Mouse (Mus musculus): ENCODE results near the gene Alg5. TPM values are rescaled to one million over a fixed set of nuclear protein-coding genes. Genes with fewer than 3 reads are reported as not detected.
"Not testable (repeated sequence)": the region's sequence is repeated elsewhere in the genome, so short reads cannot be mapped to it uniquely, and the experiment has no call there.

The Alg5 gene
- polyA plus RNA-seq, 1 experiment from 2014 or later: 51.3 TPM

DNA sequence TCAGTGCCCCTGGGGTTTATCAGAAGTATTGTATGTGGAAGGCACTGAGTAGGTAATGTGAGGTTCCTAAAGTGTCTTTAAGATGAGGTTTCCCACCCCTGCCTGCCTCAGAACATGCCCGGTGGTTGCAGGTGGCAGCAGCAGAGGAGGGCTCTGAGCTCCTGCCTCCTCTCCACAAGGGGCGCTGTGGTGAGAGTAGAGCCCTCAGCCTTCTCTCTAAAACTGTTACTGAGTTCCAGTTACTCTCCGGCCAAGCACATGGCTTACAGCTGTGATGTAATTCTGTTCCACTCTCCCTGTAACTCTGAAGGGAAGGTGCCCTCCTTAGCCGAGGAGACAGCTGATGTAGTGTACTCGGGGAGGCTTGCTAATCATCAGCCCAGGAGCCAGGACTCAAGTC, 10.5 kb downstream of the Alg5 start:
- Histone ChIP-seq H3K9ac (no peak overlapping the region), H3K4me3 (no peak overlapping the region), H3K9me3 (no peaks in the 10 kb centered on the region), H3K4me1 (no peaks in the 10 kb centered on the region), H3K4me2 (no peak overlapping the region), H3K27ac (no peak overlapping the region), H3K36me3 (peaks cover 100% of the 10 kb centered on the region), H3K27me3 (no peaks in the 10 kb centered on the region)
- 56% methylated on average over 5 of the region's 5 CpGs for WGBS
- ATAC-seq (ENCODE audit: insufficient number of reproducible peaks, insufficient read depth, low FRiP score, low TSS enrichment, low read depth): no peak

DNA sequence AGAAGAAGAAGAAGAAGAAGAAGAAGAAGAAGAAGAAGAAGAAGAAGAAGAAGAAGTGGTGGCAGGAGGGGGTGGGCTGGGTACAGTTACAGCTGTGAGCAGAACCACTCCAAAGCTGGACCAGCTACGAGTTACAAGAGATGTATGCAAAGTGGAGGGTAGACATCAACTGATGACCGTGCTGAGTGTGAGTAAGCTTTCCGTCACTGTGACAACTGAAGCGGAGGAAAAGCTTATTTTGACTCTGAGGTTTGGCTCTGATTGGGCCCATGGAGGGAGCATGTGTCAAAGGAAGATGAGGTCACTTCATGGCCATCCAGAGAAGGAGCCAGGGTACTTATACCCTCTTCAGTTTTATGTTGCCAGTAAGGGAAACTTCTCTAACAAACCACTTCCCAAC, 18.1 kb downstream of the Alg5 start:
- Histone ChIP-seq H3K4me1 (peaks cover 23% of the 10 kb centered on the region), H3K27me3 (no peaks in the 10 kb centered on the region; the same call in 1 of the 2 replicates)
- 79% methylated on average over 4 of the region's 4 CpGs for WGBS

DNA sequence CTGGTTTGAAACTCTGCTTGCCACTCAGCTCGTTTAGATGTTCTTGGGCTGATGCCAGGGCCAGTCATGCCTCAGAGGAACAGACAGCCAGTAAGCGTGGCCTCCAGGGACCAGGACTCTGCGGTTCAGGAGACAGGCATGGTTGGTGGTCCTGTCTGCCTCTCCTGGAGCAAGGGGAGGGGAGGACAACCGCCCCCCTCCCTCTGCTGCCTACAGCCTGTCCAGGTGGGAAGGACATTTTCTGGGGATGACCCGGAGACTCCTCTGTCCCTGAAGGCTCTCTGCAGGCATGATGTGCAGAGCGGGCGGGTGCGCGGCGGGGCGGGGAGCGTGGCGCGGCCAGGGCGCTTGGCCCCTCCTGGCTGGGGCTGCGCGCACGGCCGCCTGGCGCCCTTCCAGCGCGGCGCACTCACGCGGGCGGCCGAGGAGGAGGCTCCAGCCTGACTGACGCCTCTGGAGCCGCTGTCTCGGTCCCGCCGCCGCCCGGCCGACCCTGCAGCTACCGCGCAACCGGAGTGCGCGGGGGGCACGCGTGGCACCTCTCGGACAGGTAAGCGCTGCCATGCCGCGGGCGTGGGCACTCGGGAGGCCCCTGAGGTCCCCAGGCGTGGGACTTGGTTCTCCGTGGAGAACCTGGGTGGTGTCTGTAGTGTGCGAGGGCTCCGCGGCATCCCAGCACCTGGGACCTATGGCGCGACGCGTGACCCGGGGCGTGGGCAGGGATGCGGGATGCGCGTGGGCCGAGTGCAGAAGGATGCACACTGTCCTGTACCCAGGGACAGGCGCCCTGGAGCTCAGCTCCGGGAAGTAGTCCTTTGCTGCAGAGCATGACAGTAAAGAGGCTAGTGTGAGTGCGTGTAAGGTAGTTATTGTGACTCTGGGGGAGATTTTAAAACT, 20.1 kb downstream of the Alg5 start, which contains the start of gene Smad9:
TSS of gene Smad9 (plus strand) at position 438 of the 897 bp plus-strand sequence.
- WGBS: under 1% methylated on average over 66 of the region's 66 CpGs
- Histone ChIP-seq H3K4me3 (peak within 1 kb of the TSS; percentile 72), H3K4me2 (peak within 1 kb of the TSS; percentile 96), H3K4me1 (peaks cover 30% of the 10 kb centered on the region), H3K9ac (peak within 1 kb of the TSS; percentile 82), H3K27me3 (no peaks in the 10 kb centered on the region; the same call in 1 of the 2 replicates), H3K9me3 (no peaks in the 10 kb centered on the region), H3K36me3 (peaks cover 12% of the 10 kb centered on the region), H3K27ac (peak within 1 kb of the TSS; percentile 89)
- peak; percentile 86 for ATAC-seq (ENCODE audit: insufficient number of reproducible peaks, insufficient read depth, low FRiP score, low TSS enrichment, low read depth)

More for the DNA sequence above, 18.1 kb downstream of the Alg5 start:
- no peak overlapping the region for H3K4me3 ChIP-seq
- H3K4me2 ChIP-seq: no peak overlapping the region
- H3K36me3 ChIP-seq: peaks cover 32% of the 10 kb centered on the region
- no peak overlapping the region for H3K9ac ChIP-seq
- no peaks in the 10 kb centered on the region for H3K9me3 ChIP-seq
- no peak overlapping the region for H3K27ac ChIP-seq
- ATAC-seq (ENCODE audit: insufficient number of reproducible peaks, insufficient read depth, low FRiP score, low TSS enrichment, low read depth): no peak

DNA sequence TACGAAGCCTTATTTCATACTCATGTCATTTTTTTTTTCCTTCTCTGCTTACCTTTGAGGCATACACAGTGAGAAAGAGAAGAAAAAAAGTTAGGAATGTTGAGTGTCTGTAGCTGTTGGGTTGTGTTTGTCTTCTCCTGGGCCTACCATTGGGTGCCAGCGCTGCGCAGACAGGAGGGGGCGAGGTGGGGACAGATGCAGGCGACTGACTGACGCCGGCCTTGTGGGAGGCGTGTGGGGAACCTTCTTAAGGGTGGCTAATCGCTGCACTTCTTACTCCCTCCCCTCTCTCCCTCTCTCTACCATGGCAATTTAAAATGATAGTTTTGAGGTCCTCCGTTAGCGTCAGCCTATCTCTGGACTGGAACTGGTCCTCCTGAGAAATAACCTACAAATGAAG, 20.7 kb downstream of the Alg5 start:
- Histone ChIP-seq H3K9me3 (no peaks in the 10 kb centered on the region), H3K4me2 (peak overlapping the region; percentile 96), H3K9ac (peak overlapping the region; percentile 82), H3K36me3 (peaks cover 5% of the 10 kb centered on the region), H3K27ac (peak overlapping the region; percentile 89), H3K27me3 (no peaks in the 10 kb centered on the region; the same call in 1 of the 2 replicates), H3K4me1 (peaks cover 30% of the 10 kb centered on the region), H3K4me3 (peak overlapping the region; percentile 72)
- 1% methylated on average over 11 of the region's 11 CpGs for WGBS
- no peak for ATAC-seq (ENCODE audit: insufficient number of reproducible peaks, insufficient read depth, low FRiP score, low TSS enrichment, low read depth)

DNA sequence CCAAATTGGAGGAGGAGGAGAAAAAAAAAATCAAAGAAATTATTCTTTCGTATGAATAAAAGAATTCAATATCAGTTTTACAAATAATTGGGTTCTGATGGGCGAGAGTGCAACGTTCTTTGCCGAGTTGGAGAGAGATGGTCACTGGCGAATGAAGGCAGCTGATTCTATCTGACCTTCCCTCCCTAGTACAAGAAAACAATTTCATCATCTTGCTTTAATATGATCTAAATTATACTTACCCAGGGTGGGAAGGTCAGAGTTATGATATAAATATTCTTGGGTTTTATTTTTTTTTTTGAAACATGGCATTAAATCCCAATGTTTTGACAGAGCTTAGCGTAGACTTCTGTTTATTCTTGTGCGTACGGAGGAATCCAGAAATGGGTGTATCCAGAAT, 22.1 kb downstream of the Alg5 start:
- H3K9ac ChIP-seq: no peak overlapping the region
- peak overlapping the region; percentile 72; the same call in 1 of the 2 replicates for H3K4me3 ChIP-seq
- no peaks in the 10 kb centered on the region; the same call in 1 of the 2 replicates for H3K27me3 ChIP-seq
- no peak for ATAC-seq (ENCODE audit: insufficient number of reproducible peaks, insufficient read depth, low FRiP score, low TSS enrichment, low read depth)
- 75% methylated on average over 8 of the region's 8 CpGs for WGBS
- peak overlapping the region; percentile 96 for H3K4me2 ChIP-seq
- peaks cover 30% of the 10 kb centered on the region for H3K4me1 ChIP-seq
- H3K36me3 ChIP-seq: no peaks in the 10 kb centered on the region
- peaks cover 1% of the 10 kb centered on the region; the same call in 1 of the 2 replicates for H3K9me3 ChIP-seq
- H3K27ac ChIP-seq: no peak overlapping the region

DNA sequence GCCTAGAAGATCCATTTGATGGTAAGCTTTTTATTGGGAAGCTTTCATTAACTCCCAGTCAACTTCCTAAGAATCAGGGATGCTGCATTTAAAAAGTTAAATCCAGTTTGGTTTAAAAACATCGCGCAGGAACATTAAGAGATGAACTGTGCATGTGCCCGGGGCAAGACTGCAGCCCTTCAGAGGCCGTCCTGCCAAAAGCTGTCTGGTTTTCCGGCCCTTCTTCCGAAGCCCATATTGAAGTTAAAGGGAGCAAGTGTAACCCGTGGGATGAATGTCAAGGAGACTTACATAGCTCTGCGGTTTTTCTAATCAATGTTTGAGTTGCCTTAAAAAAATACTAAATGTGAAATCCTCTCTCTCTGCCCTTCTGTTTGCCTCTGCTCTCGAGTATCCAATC, 23.9 kb downstream of the Alg5 start:
- H3K4me3 ChIP-seq: no peak overlapping the region
- WGBS: 54% methylated on average over 9 of the region's 9 CpGs
- H3K27me3 ChIP-seq: no peaks in the 10 kb centered on the region; the same call in 1 of the 2 replicates
- H3K36me3 ChIP-seq: no peaks in the 10 kb centered on the region
- no peak overlapping the region for H3K9ac ChIP-seq
- ATAC-seq (ENCODE audit: insufficient number of reproducible peaks, insufficient read depth, low FRiP score, low TSS enrichment, low read depth): no peak
- H3K9me3 ChIP-seq: peaks cover 3% of the 10 kb centered on the region; the same call in 1 of the 2 replicates
- H3K4me1 ChIP-seq: peaks cover 30% of the 10 kb centered on the region
- no peak overlapping the region for H3K4me2 ChIP-seq
- no peak overlapping the region for H3K27ac ChIP-seq

DNA sequence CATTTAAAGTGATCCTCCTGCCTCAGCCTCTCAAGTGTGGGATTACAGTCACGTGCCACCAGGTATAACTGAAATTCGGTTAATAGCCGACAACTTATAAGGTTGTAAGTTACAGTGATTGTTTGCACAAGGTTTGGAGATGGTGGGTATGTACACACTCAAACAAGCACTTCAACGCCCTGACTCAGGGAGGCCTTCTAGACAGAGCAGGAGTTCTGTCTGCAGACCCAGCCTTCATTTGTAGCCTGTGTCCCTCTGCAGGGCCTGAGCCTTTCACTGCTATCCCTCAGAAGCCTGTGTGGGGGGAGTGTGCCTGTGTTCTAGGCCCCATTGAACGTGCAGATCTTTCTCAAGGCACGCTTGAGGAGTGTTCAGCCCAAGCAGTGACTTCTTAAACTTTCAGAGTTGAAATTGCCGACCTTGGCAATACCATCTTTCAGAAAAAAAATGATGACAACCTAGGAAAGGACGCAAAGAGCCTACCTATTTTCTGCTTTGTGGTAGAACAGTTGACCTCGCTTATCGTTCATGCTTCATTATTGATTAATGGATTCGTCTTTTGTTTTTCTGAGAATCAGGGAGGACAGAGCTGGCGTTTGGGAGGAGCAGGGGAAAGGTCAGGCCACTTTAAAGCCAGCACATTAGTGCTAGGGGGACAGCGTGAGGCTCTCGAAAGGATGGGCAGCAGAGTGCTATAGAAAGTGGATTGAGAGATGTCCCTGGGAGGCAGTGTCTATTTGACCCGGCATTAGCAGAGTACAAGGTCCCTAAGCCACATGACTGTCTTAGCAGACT, 25.2 kb downstream of the Alg5 start:
- no peak overlapping the region for H3K27ac ChIP-seq
- peaks cover 3% of the 10 kb centered on the region; the same call in 1 of the 2 replicates for H3K9me3 ChIP-seq
- H3K9ac ChIP-seq: no peak overlapping the region
- H3K27me3 ChIP-seq: no peaks in the 10 kb centered on the region; the same call in 1 of the 2 replicates
- peaks cover 24% of the 10 kb centered on the region for H3K4me1 ChIP-seq
- ATAC-seq (ENCODE audit: insufficient number of reproducible peaks, insufficient read depth, low FRiP score, low TSS enrichment, low read depth): no peak
- 76% methylated on average over 15 of the region's 15 CpGs for WGBS
- H3K4me3 ChIP-seq: no peak overlapping the region
- no peak overlapping the region for H3K4me2 ChIP-seq
- no peaks in the 10 kb centered on the region for H3K36me3 ChIP-seq

DNA sequence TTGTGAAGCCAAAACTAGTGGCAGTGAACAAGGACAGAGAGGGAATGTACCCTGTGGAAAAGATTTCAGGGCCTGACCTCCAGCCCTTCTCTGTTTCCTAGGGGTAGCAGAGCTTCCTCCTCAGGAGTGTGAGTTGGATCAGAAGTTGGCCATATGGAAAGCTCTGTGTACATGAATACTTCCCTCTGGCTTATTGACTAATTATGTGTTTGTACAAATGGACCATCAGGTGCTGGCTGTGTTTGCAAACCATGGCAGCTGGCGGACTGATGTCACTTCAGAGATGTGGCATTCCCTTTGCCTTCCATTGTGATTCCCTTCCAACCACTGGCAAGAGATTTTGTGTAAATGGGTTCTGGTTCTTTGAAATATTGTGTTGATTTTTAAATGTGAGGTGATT, 25.9 kb downstream of the Alg5 start:
- H3K4me3 ChIP-seq: no peak overlapping the region
- H3K27ac ChIP-seq: no peak overlapping the region
- H3K9ac ChIP-seq: no peak overlapping the region
- no peak for ATAC-seq (ENCODE audit: insufficient number of reproducible peaks, insufficient read depth, low FRiP score, low TSS enrichment, low read depth)
- H3K27me3 ChIP-seq: no peaks in the 10 kb centered on the region
- H3K4me2 ChIP-seq: no peak overlapping the region
- peaks cover 3% of the 10 kb centered on the region; the same call in 1 of the 2 replicates for H3K9me3 ChIP-seq
- 82% methylated on average over 1 of the region's 1 CpGs for WGBS
- no peaks in the 10 kb centered on the region for H3K36me3 ChIP-seq
- peaks cover 18% of the 10 kb centered on the region for H3K4me1 ChIP-seq

DNA sequence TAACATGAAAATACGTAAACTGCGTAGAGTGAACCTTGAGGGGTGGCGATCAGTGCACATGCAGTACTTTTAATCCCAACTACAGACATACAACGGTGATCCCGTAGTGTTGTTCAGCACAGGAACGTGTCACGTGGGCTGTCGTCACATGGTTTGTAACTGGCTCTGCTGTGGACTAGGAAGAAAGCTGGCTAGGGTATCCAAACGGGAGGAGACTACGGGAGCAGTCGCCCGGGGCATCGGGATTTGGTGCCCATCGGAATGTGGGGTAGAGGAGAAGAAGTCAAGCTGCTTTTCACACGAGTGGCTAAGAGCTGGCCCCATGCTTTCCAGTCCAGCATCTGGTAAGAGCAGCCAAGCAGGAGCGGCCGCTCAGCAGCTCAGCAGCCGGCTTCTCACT, 29.1 kb downstream of the Alg5 start:
- H3K27me3 ChIP-seq: no peaks in the 10 kb centered on the region
- H3K27ac ChIP-seq: no peak overlapping the region
- no peaks in the 10 kb centered on the region for H3K36me3 ChIP-seq
- H3K4me3 ChIP-seq: peak overlapping the region; percentile 23; the same call in 1 of the 2 replicates
- no peak overlapping the region for H3K9ac ChIP-seq
- peaks cover 3% of the 10 kb centered on the region; the same call in 1 of the 2 replicates for H3K9me3 ChIP-seq
- peak overlapping the region; percentile 38 for H3K4me2 ChIP-seq
- ATAC-seq (ENCODE audit: insufficient number of reproducible peaks, insufficient read depth, low FRiP score, low TSS enrichment, low read depth): no peak
- WGBS: 67% methylated on average over 18 of the region's 18 CpGs
- H3K4me1 ChIP-seq: no peaks in the 10 kb centered on the region

DNA sequence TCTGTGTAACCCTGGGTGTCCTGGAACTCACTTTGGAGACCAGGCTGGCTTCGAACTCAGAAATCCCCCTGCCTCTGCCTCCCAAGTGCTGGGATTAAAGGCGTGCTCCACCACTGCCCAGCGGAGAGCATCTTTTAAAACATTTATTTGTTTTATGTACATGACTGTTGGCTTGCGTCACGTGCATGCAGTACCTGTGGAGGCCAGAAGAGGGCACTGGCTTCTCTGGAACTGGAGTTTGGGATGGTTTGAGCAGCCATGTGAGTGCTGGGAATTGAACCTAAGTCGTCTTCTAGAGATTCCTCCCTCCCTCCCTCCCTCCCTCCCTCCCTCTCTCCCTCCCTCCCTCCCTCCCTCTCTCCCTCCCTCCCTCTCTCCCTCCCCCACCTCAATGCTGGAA, 30.2 kb downstream of the Alg5 start:
- not testable (repeated sequence) for H3K4me2 ChIP-seq; H3K27me3 ChIP-seq; H3K4me1 ChIP-seq; H3K9me3 ChIP-seq; H3K9ac ChIP-seq; H3K36me3 ChIP-seq; H3K27ac ChIP-seq; ATAC-seq (ENCODE audit: insufficient number of reproducible peaks, insufficient read depth, low FRiP score, low TSS enrichment, low read depth); H3K4me3 ChIP-seq
- 89% methylated on average over 6 of the region's 6 CpGs for WGBS

DNA sequence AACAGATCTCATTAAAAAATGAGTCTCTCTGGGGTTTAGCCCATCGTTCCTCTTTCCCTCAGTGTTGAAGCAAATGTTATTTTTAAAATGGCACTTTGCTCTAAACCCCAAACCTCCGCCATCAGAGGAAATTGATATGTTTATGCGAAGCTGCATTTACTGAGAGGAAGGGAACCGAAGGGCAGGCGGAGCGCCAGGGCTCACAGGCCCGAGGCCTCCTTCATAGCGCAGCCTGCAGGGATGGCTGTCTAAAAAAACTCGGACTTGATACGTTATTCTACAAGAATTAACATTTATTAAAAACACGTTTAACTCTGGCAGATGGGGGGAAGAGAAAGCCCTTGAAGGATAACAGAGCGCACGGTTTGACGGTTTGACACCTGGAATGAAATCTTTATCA, 30.7 kb downstream of the Alg5 start:
- Histone ChIP-seq H3K9me3 (peaks cover 3% of the 10 kb centered on the region; the same call in 1 of the 2 replicates), H3K27ac (no peak overlapping the region; the same call in 1 of the 2 replicates), H3K36me3 (no peaks in the 10 kb centered on the region), H3K27me3 (no peaks in the 10 kb centered on the region), H3K4me3 (no peak overlapping the region), H3K4me1 (no peaks in the 10 kb centered on the region), H3K9ac (no peak overlapping the region), H3K4me2 (no peak overlapping the region)
- 59% methylated on average over 14 of the region's 14 CpGs for WGBS
- no peak for ATAC-seq (ENCODE audit: insufficient number of reproducible peaks, insufficient read depth, low FRiP score, low TSS enrichment, low read depth)
